Mouse (Mus musculus) kidney, adult 18-20 months (tissue): ENCODE results near the gene Prmt6.

Experiments used
- DNase-seq: peaks from one replicate; pipeline ENCODE4 v3.0.0; 2021

Gene Prmt6

GRCm38 (mm10) chr3:110250839-110251700, at the start of gene Prmt6:
Gene Prmt6 (minus strand): TSS chr3:110250998.
- peak; percentile 92 for DNase-seq

DNA sequence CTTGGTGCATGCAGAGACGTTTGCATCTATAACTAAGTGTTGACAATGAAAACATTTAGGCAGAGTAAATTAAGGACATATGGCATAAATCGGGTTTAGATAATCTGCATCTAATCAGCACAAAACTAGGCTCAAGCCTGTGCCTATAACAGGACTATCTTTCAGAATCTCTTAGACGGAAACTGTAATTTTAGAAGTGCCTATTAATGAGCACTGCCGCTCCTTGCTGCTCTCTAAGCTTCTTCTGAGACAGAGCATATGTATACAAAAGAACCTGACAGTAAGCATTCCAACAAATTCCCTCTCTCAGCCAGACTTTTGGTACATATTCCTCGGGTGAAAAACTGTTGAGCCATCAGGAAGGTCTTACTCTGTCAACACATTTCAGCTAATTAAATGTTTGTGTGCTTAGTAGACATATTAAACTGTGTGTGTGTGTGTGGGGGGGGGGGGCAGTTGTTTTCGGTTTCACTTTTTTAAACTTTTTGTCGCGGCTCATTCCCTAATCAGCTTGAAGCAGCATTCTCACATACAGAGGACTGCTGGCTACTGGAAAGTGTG, 39.8 kb upstream of the Prmt6 start:
- no peak for DNase-seq

- no peak for DNase-seq
These were observed 31.9 kb upstream of the Prmt6 start for GRCm38 (mm10) chr3:110282651-110283050.

GRCm38 (mm10) chr3:110267790-110268189, 17.0 kb upstream of the Prmt6 start:
- no peak for DNase-seq

DNA sequence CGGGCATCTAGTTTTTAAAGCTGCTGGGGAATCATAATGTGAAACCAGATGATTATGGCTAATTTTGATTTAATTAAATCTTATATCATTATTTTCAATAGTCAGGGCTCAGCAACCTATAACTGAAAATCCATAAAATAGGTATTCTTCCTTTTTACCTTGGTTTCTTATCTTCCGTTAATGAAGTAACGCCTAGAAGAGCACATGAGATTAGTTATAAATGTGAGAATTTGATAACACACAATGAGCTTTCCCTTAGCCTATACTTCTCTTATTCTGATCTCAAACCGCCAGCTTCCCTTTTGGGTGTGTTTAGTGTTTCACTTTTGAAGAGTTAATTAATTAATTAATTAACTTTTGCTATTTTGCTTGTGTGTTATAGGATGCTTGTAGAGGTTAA, 2.3 kb upstream of the Prmt6 start:
- no peak for DNase-seq

DNA sequence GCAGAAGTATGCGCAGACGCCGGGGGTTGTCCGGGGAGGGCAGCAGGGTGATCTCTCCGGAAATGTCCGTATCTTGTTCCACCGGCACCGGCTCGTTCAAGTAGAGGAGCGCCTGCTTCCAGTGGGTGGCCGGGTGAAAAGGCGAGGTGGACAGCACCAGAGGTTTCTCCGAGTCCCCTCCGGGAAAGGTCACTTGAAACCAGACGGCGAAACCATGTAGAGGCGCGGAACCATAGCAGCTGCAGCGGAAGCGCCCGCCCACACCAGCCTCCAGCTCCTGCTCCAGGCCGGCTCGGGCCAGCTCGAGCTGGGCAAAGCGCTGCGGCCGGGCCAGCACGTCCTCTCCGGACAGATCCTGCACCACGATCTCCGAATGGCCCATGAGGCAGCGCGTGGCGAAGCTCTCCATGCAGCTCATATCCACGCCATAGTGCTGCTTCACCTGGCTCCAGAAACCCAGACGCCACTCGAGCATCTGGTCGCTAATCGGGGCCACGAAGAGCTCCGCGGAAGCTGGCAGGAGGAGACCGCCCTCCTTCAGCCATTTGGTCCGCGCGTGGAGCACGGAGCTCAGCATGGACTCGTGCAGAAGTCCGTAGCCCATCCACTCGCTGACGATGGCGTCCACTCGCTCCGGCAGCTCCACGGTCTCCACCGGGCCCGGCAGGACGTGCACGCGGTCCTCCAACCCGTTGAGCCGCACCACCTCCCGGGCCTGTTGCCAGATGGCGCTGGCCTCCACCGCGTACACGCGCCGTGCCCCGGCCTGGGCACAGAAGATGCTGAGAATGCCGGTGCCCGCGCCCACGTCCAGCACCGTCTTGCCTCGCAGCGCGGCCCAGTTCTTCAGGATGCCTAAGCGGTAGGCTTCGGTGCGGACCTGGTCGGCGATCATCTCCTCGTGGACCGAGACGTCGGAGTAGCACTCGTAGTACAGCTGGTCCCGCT, 633 bp downstream of the Prmt6 start:
- peak; percentile 84 for DNase-seq

GRCm38 (mm10) chr3:110236819-110237463, 13.9 kb downstream of the Prmt6 start:
- DNase-seq = no peak
